Comparison of ENCODE assay signal across 8 mouse cellular contexts in the genomic region with DNA sequence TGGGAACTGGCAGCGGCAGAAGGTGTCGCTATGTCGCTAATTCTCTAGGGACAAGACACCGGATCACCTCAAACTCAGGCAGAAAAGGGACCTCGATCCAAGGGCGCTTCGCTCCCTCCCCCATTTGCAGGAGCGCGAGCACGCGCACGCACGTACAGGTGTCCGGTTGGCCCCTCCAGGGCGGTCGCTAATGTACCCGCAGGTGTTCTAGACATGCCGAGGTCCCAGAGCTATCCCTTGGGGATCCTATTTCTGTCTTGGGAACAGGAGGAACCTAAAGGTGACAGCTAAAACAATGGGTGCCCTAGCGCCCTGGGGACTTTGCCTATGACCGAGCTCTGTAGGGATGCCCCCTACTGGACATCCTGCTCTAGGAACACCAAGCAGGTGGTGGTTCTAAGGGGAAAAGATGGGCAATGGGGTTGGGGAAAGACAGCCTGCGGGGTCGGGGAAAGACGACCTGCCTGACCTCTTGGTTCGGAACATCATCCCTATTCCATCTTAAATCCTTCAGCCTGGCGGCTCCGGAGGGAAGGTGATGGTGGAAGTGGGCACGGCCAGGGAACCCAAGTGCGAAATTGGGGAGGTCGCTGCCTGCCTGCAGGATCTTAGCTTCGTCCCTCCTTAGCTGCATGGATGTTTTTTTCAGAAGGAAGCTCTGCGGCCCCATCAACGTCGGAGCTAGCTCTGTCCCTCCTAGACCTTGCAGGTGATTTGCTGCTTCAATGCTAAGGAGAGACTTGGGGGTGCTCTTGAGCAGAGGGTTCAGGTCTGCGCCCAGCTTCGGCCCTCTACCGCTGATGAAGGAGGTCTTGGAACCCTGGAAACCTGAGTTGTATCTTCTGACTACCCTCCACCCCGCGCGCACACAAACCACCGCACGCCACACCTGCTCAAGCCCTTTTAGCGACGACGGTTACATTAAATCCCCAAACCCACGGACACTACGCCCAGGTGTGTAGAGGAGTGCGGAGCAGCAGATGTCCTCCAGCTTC. TPM values are rescaled to one million over a fixed set of nuclear protein-coding genes. Genes with fewer than 3 reads are reported as not detected.
DNase-seq lines count a peak whose midpoint lies in the region; ATAC-seq lines count a peak whose summit lies in the region.

No protein-coding gene starts in this region.

- H3K9ac ChIP-seq in heart, embryonic 16.5 days (ENCODE audit: low read length), result 0 out of 2 replicates have a peak overlapping the region, but pooled peaks have one; percentile 21

- H3K9me3 ChIP-seq in heart, embryonic 16.5 days (replicated peaks; ENCODE audit: control insufficient read depth, low read length), result no peaks in the 10 kb centered on the region
- H3K9me3 ChIP-seq in limb, embryonic 10.5 days (replicated peaks), result no peaks in the 10 kb centered on the region

- H3K27me3 ChIP-seq in heart, embryonic 16.5 days (ENCODE audit: control insufficient read depth, insufficient read depth, low read length), result peaks cover 70% of the 10 kb centered on the region
- H3K27me3 ChIP-seq in limb, embryonic 10.5 days (ENCODE audit: low read depth, poor library complexity, severe bottlenecking), result peaks cover 94% of the 10 kb centered on the region

- WGBS in heart, embryonic 16.5 days, result 4% methylated on average over 47 of the region's 47 CpGs
- 3% methylated on average over 47 of the region's 47 CpGs for WGBS in limb, embryonic 10.5 days

- H3K4me2 ChIP-seq in heart, embryonic 16.5 days (ENCODE audit: low read depth, low read length), result peak overlapping the region; percentile 98

- no peaks in the 10 kb centered on the region for H3K36me3 ChIP-seq in heart, embryonic 16.5 days (ENCODE audit: control insufficient read depth, insufficient read depth)
- no peaks in the 10 kb centered on the region for H3K36me3 ChIP-seq in limb, embryonic 10.5 days

- H3K4me3 ChIP-seq in heart, embryonic 16.5 days (ENCODE audit: low read length), result peak overlapping the region; percentile 52
- peak overlapping the region; percentile 55 for H3K4me3 ChIP-seq in limb, embryonic 10.5 days

- no peak for ATAC-seq in heart, embryonic 16.5 days (replicated peaks; ENCODE audit: extremely low read depth, insufficient read depth, low FRiP score)
- no peak for ATAC-seq in activated CD4-positive, CD25-positive, alpha-beta regulatory T cell, adult 4 months

- peaks cover 42% of the 10 kb centered on the region for H3K4me1 ChIP-seq in heart, embryonic 16.5 days (ENCODE audit: control insufficient read depth, insufficient read depth, low read length)
- peaks cover 76% of the 10 kb centered on the region for H3K4me1 ChIP-seq in limb, embryonic 10.5 days

- intact Hi-C loops in gastrocnemius, postnatal 14 days (cut with DNase I; ENCODE audit: low total_unique reads), result no loop called here

- H3K27ac ChIP-seq in heart, embryonic 16.5 days (ENCODE audit: low read length), result no peak overlapping the region
- peak overlapping the region; percentile 93 for H3K27ac ChIP-seq in limb, embryonic 10.5 days

- DNase-seq in layer of hippocampus, postnatal 36 days, result peak; percentile 26 to 36
- no peak for DNase-seq in layer of hippocampus, adult 9-10 months (ENCODE audit: low spot score)
- peak; percentile 41 for DNase-seq in cerebellum, adult 9-11 months
- peak; percentile 66 for DNase-seq in limb, embryonic 10.5 days (ENCODE audit: low spot score)
- DNase-seq in naive thymus-derived CD4-positive, alpha-beta T cell, adult 2 months (ENCODE audit: low read depth), result peak; percentile 74
- DNase-seq in gastrocnemius, postnatal 14 days, result no peak

RNA-seq across cellular contexts. Expression of gene Cbx8, which starts 13.9 kb away (rescaled TPM):
- 10 to 100 TPM; 11.2 to 13.6 TPM for total RNA-seq in layer of hippocampus, postnatal 36 days (2021)
- polyA plus RNA-seq in heart, embryonic 16.5 days (2015; fragmentation: Nextera tagmentation; extraction: Ambion mirVana), result 7.0 and 7.5 TPM in 2 replicates
- 12.2 and 15.1 TPM in 2 replicates for polyA plus RNA-seq in limb, embryonic 10.5 days (2016; fragmentation: Nextera tagmentation; extraction: Ambion mirVana)
- polyA plus RNA-seq in activated CD4-positive, CD25-positive, alpha-beta regulatory T cell, adult 4 months (2017; shearing (Covaris generic)), result 1 to 10 TPM; 5.3 to 7.5 TPM
- total RNA-seq in gastrocnemius, postnatal 14 days (2021), result 1 to 10 TPM; 2.1 to 2.7 TPM

RNA-seq across cellular contexts. Expression of gene Cbx4, which starts 31.4 kb away (rescaled TPM):
- total RNA-seq in layer of hippocampus, postnatal 36 days (2021), result 10 to 100 TPM; 57.3 to 59.4 TPM
- polyA plus RNA-seq in heart, embryonic 16.5 days (2015; fragmentation: Nextera tagmentation; extraction: Ambion mirVana), result 11.5 and 12.6 TPM in 2 replicates
- polyA plus RNA-seq in limb, embryonic 10.5 days (2016; fragmentation: Nextera tagmentation; extraction: Ambion mirVana), result 4.3 and 7.1 TPM in 2 replicates
- polyA plus RNA-seq in activated CD4-positive, CD25-positive, alpha-beta regulatory T cell, adult 4 months (2017; shearing (Covaris generic)), result 1 to 10 TPM; 2.0 to 2.4 TPM
- 1 to 10 TPM; 4.7 to 5.9 TPM for total RNA-seq in gastrocnemius, postnatal 14 days (2021)

RNA-seq across cellular contexts. Expression of gene Cbx2, which starts 31.9 kb away (rescaled TPM):
- 1 to 10 TPM; 4.0 to 4.4 TPM for total RNA-seq in layer of hippocampus, postnatal 36 days (2021)
- 15.0 and 15.3 TPM in 2 replicates for polyA plus RNA-seq in heart, embryonic 16.5 days (2015; fragmentation: Nextera tagmentation; extraction: Ambion mirVana)
- polyA plus RNA-seq in limb, embryonic 10.5 days (2016; fragmentation: Nextera tagmentation; extraction: Ambion mirVana), result 151 and 170 TPM in 2 replicates
- polyA plus RNA-seq in activated CD4-positive, CD25-positive, alpha-beta regulatory T cell, adult 4 months (2017; shearing (Covaris generic)), result 1 to 10 TPM; 1.1 to 1.4 TPM
- total RNA-seq in gastrocnemius, postnatal 14 days (2021), result 1 to 10 TPM; 1.4 to 1.9 TPM

Comparison
In these comparisons a context has a peak if more than half of its experiments do, and no peak if none do; other contexts are left out.
1. DNase-seq: peak in layer of hippocampus, postnatal 36 days (2 of 2), cerebellum, adult 9-11 months (single experiment), limb, embryonic 10.5 days (single experiment) and naive thymus-derived CD4-positive, alpha-beta T cell, adult 2 months (single experiment); none in layer of hippocampus, adult 9-10 months (single experiment) and gastrocnemius, postnatal 14 days (single experiment).